Mouse (Mus musculus): ENCODE data around the gene Rsph3b. TPM values are rescaled to one million over a fixed set of nuclear protein-coding genes. Genes with fewer than 3 reads are reported as not detected.

Rsph3b gene
- polyA plus RNA-seq, 1 experiment from 2014 or later = 45.7 TPM

Small RNA genes lying within 50 kb of the gene (microRNA-seq; reads per million reads assigned to microRNA genes)
- gene Mir692-1 = not detected

Other genes with a start within 250 kb of the Rsph3b start
- 97.9 and 103 TPM in 2 replicates for gene Ezr, start 165.9 kb downstream of the Rsph3b start, polyA plus RNA-seq (2016; fragmentation: Nextera tagmentation; extraction: Ambion mirVana)
- 46.8 and 51.7 TPM in 2 replicates for gene Tagap1, start 12.5 kb upstream of the Rsph3b start, polyA plus RNA-seq (2016; fragmentation: Nextera tagmentation; extraction: Ambion mirVana)
- 115 and 126 TPM in 2 replicates for gene Rnaset2b, start 22.0 kb upstream of the Rsph3b start, polyA plus RNA-seq (2016; fragmentation: Nextera tagmentation; extraction: Ambion mirVana)
- gene Gm49721, start 30.2 kb upstream of the Rsph3b start, polyA plus RNA-seq (2016; fragmentation: Nextera tagmentation; extraction: Ambion mirVana) = 0.48 and 0.84 TPM in 2 replicates
- not detected in 2 replicates for gene Gm1604a, start 76.9 kb upstream of the Rsph3b start, polyA plus RNA-seq (2016; fragmentation: Nextera tagmentation; extraction: Ambion mirVana)
- 34.3 and 35.2 TPM in 2 replicates for gene Rps6ka2, start 221.4 kb upstream of the Rsph3b start, polyA plus RNA-seq (2016; fragmentation: Nextera tagmentation; extraction: Ambion mirVana)